Mouse (Mus musculus) brain, adult 10 weeks (tissue): ENCODE data around the gene Aurka. TPM values are rescaled to one million over a fixed set of nuclear protein-coding genes. Genes with fewer than 3 reads are reported as not detected.

Experiments
- polyA plus RNA-seq: library from polyadenylated mRNA; stranded (reverse); fragments of 350-450 nt; fragmentation: Illumina TruSeq; extraction: RNeasy Lipid Tissue Mini Kit (QIAGEN cat#74804); gene quantifications from one replicate; pipeline ENCODE4 v1.2.3, GENCODE M21; 2015; ENCODE audit warnings: low read depth, low replicate concordance

The Aurka gene
- 1.6 TPM for polyA plus RNA-seq

DNA sequence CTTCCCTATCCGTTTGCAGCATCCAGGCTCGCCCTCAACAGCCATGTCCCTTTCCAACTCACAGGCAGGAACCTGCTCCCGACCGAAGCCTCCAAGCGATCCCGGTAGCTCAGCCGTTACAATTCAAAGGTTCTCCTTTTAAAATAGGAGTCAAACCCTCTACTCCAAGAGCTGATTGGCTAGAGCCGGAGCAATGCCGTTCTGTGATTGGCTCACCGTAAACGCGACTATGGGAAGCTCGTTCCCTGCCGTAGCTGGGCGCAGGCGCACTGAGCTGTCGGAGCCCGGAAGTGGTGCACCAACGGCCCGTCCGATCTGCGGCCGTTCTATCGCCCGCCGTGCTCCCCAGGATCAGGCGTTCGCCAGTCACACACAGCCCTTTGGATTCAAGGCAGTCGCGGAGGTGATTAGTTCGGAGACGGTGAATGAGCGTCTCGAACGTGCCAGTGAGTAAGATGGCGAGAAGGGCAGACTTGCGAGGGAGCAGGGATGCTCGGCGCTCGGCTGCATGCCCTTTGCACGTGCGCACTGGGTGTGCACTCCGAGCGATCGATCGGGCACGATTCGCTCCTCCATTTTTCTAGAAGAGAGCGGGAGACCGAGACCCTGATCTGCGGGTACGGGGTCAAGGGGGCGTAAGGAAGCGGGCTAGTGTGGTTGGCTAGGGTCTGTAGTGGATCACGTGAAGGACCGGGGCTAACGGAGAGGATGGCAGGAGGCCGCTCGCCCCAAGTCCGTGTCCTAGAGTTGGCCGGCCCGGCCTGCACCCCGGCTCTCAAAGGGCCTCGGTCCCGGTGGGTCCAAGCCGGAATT, at the start of gene Aurka, which contains the start of gene Cstf1:
Gene Aurka, minus strand, starts transcription at position 125 of the 813 bp plus-strand sequence.
Gene Cstf1, plus strand, starts transcription at position 271 of the 813 bp plus-strand sequence.

DNA sequence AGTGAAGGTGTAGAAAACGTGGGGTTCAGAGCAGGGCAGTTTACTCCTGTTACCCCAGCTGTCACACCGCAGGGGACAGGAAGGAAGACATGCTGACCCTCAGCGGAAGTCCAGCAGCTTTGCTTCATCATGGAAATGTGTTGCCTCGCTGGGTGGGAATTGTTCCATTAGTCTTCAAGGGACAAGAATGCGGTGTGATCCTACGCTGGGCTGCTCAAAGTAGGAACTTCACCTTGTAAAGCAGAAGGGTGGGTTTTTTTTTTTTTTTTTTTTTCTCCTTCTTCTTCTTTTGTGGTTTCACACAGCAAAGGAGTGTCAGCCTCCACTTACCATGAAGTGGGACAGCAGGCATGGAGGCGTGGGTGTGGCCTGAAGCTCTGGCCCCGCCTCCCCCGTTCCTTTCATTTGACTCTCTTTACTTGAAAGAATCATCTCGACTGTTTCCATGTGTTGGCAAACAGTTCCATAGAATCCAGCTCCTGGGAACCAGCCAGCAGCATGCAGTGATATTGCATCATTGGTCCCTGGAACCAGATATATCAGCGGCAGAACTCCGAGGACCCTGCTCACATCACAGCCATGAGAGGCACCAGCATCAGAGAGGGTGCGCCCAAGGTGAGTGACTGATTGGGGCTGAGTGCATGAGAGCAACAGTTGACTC, 23.2 kb upstream of the Aurka start, which contains the start of gene Cass4:
Gene Cass4, plus strand, starts transcription at position 404 of the 661 bp plus-strand sequence.

GRCm38 (mm10) chr2:172345258-172345738, 25.0 kb downstream of the Aurka start, which contains the start of gene Fam210b:
TSS of gene Fam210b (plus strand) at chr2:172345565.

Other genes starting within 250 kb of the Aurka start
- gene Mc3r, start 122.0 kb downstream of the Aurka start, polyA plus RNA-seq = 0.22 TPM
- 18.7 TPM for gene Fam210b, start 25.0 kb downstream of the Aurka start, polyA plus RNA-seq
- gene Cstf1, start 146 bp upstream of the Aurka start, polyA plus RNA-seq = 19.5 TPM
- 0.43 TPM for gene Cass4, start 23.3 kb upstream of the Aurka start, polyA plus RNA-seq
- 89.7 TPM for gene Rtf2, start 70.0 kb upstream of the Aurka start, polyA plus RNA-seq
- not detected for gene Gcnt7, start 88.1 kb upstream of the Aurka start, polyA plus RNA-seq
- gene Fam209, start 102.0 kb upstream of the Aurka start, polyA plus RNA-seq = not detected
- gene Tfap2c, start 179.1 kb upstream of the Aurka start, polyA plus RNA-seq = not detected